Mouse (Mus musculus) lung, adult 18-20 months (tissue): ENCODE measurements at regions not wholly inside any gene's neighbourhood (a gene's known extent, or its start where the extent isn't known, plus 50 kb on each side); places are given as distances from the start of the nearest gene placed in this dataset.

Experiments used
- DNase-seq, 2 experiments: peaks; one replicate each; pipeline ENCODE4 v3.0.0; 2022; ENCODE audit warnings: mixed read lengths in 2 of 2

DNA sequence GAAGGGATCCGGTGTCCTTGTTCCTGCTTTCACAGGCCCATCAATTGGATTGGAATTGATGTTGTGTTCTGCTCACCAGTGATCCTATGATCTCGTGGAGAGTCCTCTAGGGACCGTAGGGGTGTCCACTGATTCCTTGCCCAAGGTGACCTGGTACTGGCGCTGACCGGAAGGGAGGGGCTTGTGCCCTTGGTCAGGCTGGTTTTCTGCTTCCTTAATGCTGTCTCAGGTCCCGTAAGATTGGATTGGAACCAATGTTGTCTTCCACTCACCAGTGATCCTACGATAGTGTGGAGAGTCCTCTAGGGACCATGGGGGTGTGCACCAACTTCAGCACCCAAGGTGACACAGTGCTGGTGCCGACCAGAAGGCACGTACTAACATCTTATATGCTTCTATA, 324.9 kb upstream of the Ptchd4 start:
- DNase-seq, result no peak

DNA sequence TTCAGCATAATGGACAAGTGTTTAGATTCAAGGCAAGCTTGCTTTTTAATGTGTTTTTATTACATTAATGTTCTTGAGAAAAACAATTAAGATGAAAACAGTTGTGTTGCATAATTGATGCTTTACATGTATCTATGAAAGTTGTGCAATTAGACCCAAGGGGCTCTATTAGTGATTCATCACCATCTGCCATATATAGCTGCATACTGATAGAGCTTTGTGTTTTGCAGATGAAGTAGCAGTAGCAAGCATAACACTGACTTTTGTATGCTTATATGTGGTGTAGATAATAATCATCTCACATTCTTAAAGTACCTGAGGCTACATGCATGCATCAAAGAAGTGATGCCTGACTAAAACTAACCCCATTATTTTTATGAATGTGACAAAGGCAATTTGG, 307.3 kb upstream of the Ptchd4 start:
- DNase-seq, result no peak

DNA sequence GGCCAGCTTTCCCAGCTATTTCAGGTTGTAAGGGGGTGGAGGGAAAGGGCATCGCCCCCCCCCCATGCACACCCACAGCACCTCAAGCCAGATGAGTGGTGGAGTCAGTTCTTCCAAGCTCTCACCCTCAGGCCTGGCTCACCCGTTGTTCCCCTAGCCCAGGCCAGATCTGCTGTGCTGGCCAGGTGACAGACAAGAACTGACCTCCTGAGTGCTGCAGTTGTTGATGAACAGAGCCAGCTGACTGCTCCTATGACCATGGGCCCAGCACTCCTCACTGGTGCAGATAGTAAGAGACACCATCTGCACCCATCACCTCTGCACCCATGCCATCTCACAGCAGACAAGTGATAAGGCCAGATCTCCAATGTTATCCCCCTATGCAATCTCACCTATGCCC, 291.5 kb upstream of the Ptchd4 start:
- no peak for DNase-seq

DNA sequence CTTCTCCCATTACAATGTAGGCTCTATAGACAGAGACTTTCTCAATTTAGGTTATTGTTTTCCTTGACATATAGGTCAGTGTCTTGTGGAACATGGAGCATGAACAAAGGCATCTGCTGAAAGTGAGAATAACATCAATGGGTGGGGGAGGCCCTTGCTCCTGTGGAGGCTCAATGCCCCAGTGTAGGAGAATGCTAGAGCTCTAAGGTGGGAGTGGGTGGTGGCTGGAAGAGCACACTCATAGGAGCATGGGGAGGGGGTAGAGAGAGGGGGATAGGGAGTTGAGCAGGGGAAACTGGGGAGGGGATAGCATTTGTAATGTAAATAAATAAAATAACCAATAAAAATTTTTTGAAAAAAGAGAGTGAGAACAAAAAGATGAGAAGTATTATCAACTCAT, 288.5 kb upstream of the Ptchd4 start:
- DNase-seq, result no peak

DNA sequence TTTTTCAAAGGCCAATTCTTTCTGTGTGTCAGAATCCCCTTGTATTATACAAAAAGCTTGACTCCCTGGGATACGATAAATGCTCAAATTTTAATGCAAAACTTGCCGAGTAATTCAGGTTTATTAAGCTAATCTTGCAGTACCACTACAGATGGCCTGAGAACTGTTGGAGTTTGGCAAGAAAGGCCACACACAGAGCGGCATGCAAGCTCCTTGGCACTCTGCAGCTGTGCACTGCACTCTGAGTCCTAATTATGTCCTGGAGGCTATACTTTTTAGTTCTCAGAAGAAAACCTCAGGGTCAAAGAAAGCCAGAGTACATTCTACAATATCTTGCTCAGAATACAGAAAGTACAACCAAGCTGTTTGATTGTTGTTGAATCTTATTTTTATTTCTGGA, 286.3 kb upstream of the Ptchd4 start:
- no peak for DNase-seq

DNA sequence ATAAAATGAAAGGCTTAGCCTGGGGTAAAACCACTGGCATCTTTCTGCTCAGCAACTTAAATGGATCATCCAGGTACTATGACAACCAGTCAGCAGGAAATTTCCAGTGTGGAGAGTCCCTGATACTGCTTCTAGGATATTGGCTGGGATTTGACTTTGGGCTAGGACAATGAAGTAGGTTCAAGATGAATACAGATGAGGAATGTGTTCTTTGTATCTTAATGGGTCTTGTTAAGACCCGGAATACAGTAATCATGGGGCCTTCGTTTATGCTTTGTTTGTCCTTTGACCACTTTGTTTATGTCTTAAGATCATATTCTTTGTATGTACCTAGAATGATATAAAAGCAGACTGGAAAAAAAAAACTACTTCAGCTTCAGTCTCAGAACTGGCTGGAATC, 278.7 kb upstream of the Ptchd4 start:
- no peak for DNase-seq

DNA sequence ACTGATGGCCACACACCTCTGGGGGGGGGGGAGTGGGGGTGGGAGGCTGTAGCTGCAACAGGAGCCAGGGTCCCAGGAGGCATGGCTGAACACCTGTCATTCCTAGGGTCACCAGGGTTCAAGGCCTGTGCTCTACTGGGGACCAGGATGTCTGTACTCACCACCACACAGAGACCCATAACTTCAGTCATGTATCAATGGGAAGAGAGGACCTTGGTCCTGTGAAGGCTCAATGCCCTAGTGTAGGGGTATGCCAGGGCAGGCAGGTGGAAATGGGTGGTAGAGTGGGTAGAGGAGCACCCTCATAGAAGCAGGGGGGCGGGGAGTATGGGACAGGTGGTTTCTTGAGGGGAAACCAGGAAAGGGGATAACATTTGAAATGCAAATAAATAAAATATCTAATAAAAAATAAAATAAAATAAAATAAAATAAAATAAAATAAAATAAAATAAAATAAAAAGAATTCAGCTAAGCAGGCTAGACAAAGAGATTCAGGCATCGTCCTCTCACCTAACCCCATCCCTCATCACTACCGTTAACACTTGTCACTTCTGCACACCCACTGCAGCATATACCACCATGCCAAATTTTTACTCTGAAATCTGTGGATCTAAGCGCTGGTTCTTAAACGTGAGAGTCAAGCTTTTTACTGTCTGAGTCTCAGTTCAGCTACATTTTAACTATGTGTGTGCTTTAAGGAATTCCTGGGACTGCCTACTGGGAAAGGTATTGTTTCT, 265.8 kb upstream of the Ptchd4 start:
- DNase-seq, result no peak

DNA sequence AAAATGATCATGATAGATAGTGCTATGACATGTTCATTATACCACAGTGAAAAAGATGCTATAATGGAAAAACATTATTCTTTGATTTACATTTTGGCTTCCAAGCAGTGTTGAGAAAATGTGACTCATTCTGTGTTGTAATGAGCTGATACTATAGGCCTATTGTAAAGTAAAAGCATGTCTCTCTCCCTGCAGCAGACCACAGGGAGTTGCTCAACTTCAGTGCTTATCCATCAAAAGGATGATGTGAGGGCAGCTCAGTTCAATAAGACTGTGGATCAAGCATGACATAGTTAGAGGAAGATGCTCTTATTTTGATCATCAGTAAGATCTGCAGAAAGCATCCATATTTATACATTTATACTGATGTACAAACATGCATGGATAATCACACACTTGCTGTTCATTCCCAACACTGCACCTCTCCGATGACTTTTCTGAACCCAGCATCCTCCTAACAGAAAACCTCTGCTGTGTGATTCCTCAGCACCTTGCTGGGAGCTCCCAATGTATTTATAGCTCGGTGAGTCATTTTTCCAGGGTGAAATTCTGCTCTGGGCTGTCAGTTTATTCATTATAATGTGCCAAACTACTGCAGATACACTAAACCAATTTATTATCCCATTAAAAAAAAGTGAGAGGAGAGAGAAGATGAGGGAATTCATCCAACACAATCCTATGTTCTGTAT, 224.8 kb upstream of the Ptchd4 start:
- no peak for DNase-seq

DNA sequence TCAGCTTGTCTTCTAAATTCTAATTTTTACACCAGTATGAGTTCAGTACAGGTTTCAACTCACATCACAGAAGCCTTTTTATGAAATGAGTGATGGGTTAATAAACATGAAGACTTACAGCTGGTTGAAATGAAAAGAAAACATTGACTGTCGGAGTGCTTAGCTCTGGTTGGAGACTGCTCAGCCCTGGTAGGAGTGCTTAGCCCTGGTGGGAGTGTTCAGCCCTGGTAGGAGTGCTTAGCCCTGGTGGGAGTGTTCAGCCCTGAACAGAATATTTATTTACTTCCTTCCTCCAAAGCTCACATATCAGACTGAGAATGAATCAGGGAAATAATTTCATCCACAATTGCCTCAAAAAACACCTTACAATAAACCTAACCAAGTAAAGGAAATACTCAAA, 202.1 kb upstream of the Ptchd4 start:
- no peak for DNase-seq

DNA sequence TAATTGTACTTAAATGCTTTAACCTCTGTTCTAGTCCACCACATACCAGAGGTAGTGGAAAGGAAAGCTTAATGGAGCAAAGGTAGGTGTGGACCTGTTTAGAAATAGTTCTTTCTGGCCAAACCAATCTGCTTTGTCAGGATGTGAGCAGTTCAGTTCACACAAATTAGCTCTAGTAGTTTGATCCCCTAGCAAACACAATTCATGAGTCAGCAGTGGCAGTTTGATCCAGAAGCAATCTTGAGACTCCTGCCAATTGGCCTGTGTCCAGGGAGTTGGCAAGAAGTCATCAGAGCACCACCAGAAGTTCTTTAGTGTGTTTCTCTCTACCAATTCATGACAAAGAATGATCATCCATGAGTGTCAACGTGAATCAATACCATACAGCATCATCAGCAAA, 195.0 kb upstream of the Ptchd4 start:
- no peak for DNase-seq

DNA sequence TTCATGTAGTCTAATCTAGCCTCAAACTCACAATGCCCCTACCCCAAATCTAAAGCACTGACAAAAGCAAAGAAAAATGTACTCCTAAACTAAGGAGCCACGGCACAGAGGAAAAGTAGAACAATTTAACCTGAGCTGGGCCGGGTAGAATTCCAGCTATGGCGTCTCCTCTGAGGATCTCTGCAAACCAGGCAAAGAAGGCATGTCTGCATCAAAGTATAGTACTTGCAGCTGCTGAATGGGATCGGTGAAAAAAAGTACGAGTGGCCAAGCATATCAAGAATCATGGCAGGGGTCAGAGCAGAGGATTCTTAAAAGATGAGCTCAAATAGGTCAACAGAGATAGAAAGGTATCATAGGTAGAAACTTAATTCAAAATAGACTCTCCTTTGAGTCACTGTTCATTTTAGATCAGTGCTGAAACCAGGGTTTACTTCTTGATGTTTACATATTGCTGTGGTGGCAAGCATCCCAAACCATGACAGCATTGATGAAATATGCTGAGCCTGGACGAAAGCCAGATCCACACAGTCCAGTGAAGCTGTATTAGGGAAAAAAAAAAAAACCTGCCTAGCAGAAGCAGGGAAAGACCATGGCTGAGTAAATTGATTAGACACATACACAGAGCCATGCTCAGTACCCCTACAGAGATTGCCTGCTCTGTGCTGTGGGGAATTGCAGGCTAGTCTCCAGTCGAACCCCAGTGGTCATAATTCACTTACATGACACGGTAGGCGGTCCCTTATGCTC, 189.1 kb upstream of the Ptchd4 start:
- peak; percentile 3 to 5 for DNase-seq

DNA sequence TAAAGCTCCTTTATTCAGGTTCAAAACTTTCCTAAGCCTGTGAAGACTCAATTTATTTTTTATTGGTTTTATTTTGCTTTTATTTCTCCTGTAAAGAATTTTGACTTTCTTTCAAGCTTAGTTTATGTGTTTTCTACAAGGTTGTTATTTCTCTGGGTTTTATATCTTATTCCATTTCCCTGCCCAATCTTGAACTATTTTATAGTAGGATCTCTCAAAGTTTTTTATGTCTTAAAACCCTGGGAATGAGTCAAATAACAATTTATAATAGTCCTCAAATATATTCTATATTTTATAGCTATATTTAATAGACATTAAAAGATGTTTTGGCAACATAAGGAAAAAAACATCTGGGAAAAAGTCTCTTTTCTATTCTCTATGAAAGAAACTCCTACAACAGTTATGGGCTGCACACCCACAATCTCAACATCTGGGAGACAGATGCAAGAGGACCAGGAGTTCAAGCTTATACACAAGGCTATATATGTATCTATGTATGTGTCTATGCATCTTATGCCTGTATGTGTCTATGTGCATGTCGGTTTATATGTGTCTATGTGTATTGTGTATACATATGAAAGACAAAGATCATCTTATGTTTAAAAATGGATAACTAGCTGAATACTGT, 146.2 kb upstream of the Ptchd4 start:
- no peak for DNase-seq

DNA sequence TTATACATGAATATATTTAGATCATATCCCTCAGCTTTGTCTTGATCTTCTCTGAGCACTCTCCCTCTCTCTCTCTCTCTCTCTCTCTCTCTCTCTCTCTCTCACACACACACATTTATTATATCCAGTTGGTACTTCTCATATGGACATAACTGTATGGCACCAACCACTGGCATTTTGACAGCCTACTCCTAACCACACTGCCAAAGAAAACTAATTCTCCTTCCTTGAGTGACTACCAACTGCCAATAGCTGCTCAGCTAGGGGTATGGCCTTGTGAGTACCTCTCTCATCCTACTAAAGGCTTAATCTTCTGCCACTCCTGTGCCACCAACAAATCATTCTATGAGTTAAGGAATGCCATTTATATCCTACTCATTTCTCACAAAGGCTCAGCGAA, 127.2 kb upstream of the Ptchd4 start:
- DNase-seq, result no peak

DNA sequence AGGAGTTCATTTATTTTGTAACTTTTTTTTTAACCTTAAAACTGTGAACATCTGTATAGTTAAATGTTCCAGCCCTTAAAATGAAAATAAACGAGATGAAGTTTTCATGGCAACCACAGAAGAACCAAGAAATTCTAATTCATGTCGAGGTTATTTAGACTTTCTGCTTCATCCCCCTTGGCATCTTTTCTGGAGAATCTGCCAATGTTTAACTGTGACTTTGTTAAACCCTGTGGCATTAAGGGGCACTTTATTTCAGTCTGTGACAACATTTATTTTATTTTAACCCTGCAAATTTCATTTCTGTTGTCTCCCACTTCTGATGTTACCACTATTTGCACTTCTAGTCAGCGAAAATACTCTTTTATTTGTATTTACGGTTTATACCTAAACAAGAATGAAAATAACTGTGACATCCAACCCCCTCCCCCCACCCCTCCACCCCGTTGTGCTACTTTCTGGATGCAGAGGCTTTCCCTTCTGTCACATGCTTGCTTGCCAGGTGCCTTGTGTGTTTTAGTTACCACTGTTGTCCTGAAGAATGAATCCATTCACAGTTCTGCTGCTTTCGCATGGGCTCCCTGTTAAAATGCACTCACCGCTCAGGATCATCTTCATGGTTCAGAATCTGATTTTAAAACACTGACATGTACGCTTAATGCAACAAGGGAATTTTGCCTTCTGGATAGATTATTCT, 125.4 kb upstream of the Ptchd4 start:
- no peak for DNase-seq
